8 mouse cellular contexts compared by ENCODE assay signal in the genomic region with DNA sequence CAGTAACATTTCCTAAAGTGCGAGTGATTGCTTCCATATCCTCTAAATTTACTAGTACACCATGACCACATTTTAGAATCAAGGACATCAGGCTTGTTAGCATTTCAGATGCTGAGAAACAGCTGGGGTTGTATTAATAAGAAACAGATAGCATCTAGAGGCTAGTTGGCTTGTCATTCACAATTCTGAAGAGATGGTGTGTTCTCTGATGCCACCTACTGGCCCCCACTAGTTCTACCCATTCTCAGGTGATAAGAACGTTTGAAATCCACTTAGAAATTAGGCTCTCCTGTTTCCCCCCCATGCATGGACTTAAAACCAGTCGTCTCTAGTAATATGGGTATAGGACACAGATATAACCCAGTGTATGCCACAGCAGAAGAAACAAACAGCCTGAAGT.
DNase-seq lines count a peak whose midpoint lies in the region; ATAC-seq and TF ChIP-seq lines count a peak whose summit lies in the region.
"Had no signal": no experiment of that assay in that cellular context is flagged by ENCODE, and none has a peak within 500 bp of the region (broad histone marks: within the 10 kb centered on the region; RNA-seq: fewer than 3 reads in every experiment).

No protein-coding gene starts in this region.

- TF ChIP-seq CTCF in kidney, adult 2 months (conservative IDR thresholded peaks at IDR 0.05; ENCODE audit: insufficient read depth, insufficient read length, low read depth, low read length): no peak

- WGBS in kidney, adult 2 months: 46% methylated on average over 3 of the region's 3 CpGs
- WGBS in kidney, embryonic 16.5 days: 53% methylated on average over 3 of the region's 3 CpGs

- H3K27me3 ChIP-seq in kidney, adult 2 months (replicated peaks; ENCODE audit: control insufficient read depth, insufficient read depth, low read length): no peaks in the 10 kb centered on the region
- H3K27me3 ChIP-seq in kidney, embryonic 16.5 days (ENCODE audit: insufficient read depth, low read length): peaks cover 3% of the 10 kb centered on the region; the same call in 1 of the 2 replicates

- no peak overlapping the region for H3K27ac ChIP-seq in kidney, adult 2 months (ENCODE audit: insufficient read depth, low read depth, low read length)
- H3K27ac ChIP-seq in kidney, embryonic 16.5 days (ENCODE audit: low read length): no peak overlapping the region
- H3K27ac ChIP-seq: limb, embryonic 15.5 days had no signal

- H3K4me3 ChIP-seq in kidney, adult 2 months (ENCODE audit: insufficient read depth, low read depth, low read length): no peak overlapping the region
- H3K4me3 ChIP-seq in kidney, embryonic 16.5 days (ENCODE audit: low read length): no peak overlapping the region
- H3K4me3 ChIP-seq: limb, embryonic 15.5 days had no signal

- H3K4me1 ChIP-seq in kidney, adult 2 months (ENCODE audit: control insufficient read depth, insufficient read depth, low read length): no peaks in the 10 kb centered on the region
- H3K4me1 ChIP-seq in kidney, embryonic 16.5 days (ENCODE audit: insufficient read depth, low read length): no peaks in the 10 kb centered on the region
- H3K4me1 ChIP-seq: limb, embryonic 15.5 days had no signal

- H3K9me3 ChIP-seq in kidney, embryonic 16.5 days (ENCODE audit: low read length): no peaks in the 10 kb centered on the region
- H3K9me3 ChIP-seq: limb, embryonic 15.5 days had no signal

- no peak for ATAC-seq in kidney, embryonic 16.5 days (ENCODE audit: low FRiP score, low TSS enrichment)
- peak; percentile 55; the same call in 1 of the 2 replicates for ATAC-seq in megakaryocyte progenitor cell, adult 5-6 weeks (replicated peaks; ENCODE audit: poor library complexity)
- no peak for ATAC-seq in megakaryocyte, adult 5-6 weeks (ENCODE audit: poor library complexity, severe bottlenecking)

- no peak overlapping the region for H3K9ac ChIP-seq in kidney, embryonic 16.5 days (replicated peaks; ENCODE audit: low read length)
- H3K9ac ChIP-seq: limb, embryonic 15.5 days had no signal

- peak; percentile 10 for DNase-seq in kidney, adult 2 months
- DNase-seq in R1 (ENCODE audit: low read depth, low spot score): peak; percentile 25
- DNase-seq in forelimb bud, embryonic 11.5 days (ENCODE audit: low read depth, low spot score): peak; percentile 6
- DNase-seq in gastrocnemius, postnatal 4 days (ENCODE audit: low spot score in 2 of 2): no peak

- no peaks in the 10 kb centered on the region for H3K36me3 ChIP-seq in kidney, adult 2 months (ENCODE audit: control insufficient read depth, insufficient read depth, low read length)
- H3K36me3 ChIP-seq in kidney, embryonic 16.5 days (ENCODE audit: insufficient read depth, low read length): no peaks in the 10 kb centered on the region
- H3K36me3 ChIP-seq: limb, embryonic 15.5 days had no signal

- no peak overlapping the region for H3K4me2 ChIP-seq in kidney, embryonic 16.5 days (replicated peaks; ENCODE audit: low read depth, low read length)
- H3K4me2 ChIP-seq: limb, embryonic 15.5 days had no signal

- TF ChIP-seq POLR2A in kidney, adult 2 months (IDR thresholded peaks at IDR 0.05; ENCODE audit: low read depth, low read length): no peak

Comparison
In these comparisons a context has a peak if more than half of its experiments do, and no peak if none do; other contexts are left out.
1. DNase-seq: peak in kidney, adult 2 months (single experiment), R1 (single experiment) and forelimb bud, embryonic 11.5 days (single experiment); none in gastrocnemius, postnatal 4 days (0 of 2).